Mouse (Mus musculus) CD4-positive, CD25-positive, alpha-beta regulatory T cell, adult 4 months (primary cell): ENCODE measurements around the gene Cep57l1. TPM values are rescaled to one million over a fixed set of nuclear protein-coding genes. Genes with fewer than 3 reads are reported as not detected.

Source experiments
- ATAC-seq: one replicate; pipeline ENCODE4 v1.8.0; 2017
- polyA plus RNA-seq, 2 experiments: library from polyadenylated mRNA; unstranded; fragments of 100-300 nt; shearing (Covaris generic); gene quantifications; one replicate each; pipeline ENCODE4 v1.2.1; 2017

Gene Cep57l1
- polyA plus RNA-seq, 2 experiments from 2014 or later: 22.2 to 27.1 TPM

GRCm38 (mm10) chr10:41675243-41675642 is 134.4 kb downstream of the Cep57l1 start:
- no peak for ATAC-seq

GRCm38 (mm10) chr10:41674362-41674761 is 135.3 kb downstream of the Cep57l1 start:
- ATAC-seq: no peak

GRCm38 (mm10) chr10:41670196-41670595 is 139.5 kb downstream of the Cep57l1 start:
- no peak for ATAC-seq

Other genes with a start within 250 kb of the Cep57l1 start
- 1 to 10 TPM; 1.5 to 1.6 TPM for gene Ccdc162, start 93.2 kb downstream of the Cep57l1 start, polyA plus RNA-seq
- 100 to 1,000 TPM; 117 to 130 TPM for gene Sesn1, start 64 bp upstream of the Cep57l1 start, polyA plus RNA-seq
- under 1 TPM; 0.48 to 0.56 TPM for gene Armc2, start 208.6 kb upstream of the Cep57l1 start, polyA plus RNA-seq